Mouse (Mus musculus) testis, adult 2 months (tissue): ENCODE results near the gene Samd4.

Source experiments
- CTCF ChIP-seq: fragments of 200-500 bp; IDR thresholded peaks from 2 replicates; pipeline ENCODE4 v1.5.1; 2012; ENCODE audit warnings: low read depth, mild to moderate bottlenecking, inconsistent platforms, low read length, moderate library complexity; ENCODE audit not compliant: control insufficient read depth, insufficient read depth, insufficient replicate concordance
- POLR2A ChIP-seq: fragments of 200-500 bp; IDR thresholded peaks from 2 replicates; pipeline ENCODE4 v1.6.1; 2012; ENCODE audit warnings: low read depth, mild to moderate bottlenecking, inconsistent platforms, low read length, moderate library complexity; ENCODE audit not compliant: control insufficient read depth

GRCm38 (mm10) chr14:46982106-46982505, 99.5 kb downstream of the Samd4 start:
- TF ChIP-seq CTCF: no peak
- no peak for TF ChIP-seq POLR2A
